Mouse (Mus musculus): ENCODE measurements around the gene Prnd.
A peak's percentile ranks its signal among the peaks of the same experiment; 100 is the strongest.

The Prnd gene

DNA sequence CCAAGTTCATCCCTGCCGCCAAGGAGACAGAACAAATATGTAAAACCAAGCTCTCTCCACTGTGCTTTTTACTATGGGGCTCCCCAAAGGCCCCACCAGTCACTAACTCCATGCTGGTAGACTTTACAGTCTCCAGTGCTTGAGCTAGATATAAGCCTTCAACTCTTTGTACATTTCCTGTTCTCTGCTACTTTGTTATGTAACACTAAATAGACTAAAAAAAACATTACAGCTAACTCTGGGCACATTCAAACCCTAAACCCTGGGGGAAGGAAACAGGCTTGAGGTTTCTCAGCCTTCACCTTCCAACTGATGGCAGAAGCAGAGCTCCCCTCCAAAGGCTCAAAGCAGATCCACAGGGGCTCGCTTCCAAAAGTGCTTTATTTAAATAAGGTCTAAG lies 41.8 kb downstream of the Prnd start:
- DNase-seq, result no peak

DNA sequence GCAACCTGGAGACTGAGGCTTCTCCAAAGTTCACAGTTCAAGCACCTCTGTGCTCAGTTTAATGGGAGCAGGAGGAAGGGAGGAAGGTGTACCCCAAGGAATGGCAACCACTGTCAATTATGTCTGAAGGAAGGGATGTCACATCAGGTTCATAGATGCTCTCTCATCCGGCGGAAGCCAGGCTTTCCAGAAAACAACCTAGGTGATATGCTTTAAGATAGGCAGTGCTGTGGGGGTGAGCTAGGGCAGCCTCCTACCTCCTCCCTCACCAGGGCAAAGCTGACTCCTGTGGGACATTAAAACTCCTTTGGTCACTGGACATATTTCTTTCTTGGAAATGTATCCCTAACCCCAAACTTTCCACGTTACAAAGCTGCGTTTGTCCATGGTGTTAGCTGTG lies 42.5 kb downstream of the Prnd start:
- no peak for DNase-seq

DNA sequence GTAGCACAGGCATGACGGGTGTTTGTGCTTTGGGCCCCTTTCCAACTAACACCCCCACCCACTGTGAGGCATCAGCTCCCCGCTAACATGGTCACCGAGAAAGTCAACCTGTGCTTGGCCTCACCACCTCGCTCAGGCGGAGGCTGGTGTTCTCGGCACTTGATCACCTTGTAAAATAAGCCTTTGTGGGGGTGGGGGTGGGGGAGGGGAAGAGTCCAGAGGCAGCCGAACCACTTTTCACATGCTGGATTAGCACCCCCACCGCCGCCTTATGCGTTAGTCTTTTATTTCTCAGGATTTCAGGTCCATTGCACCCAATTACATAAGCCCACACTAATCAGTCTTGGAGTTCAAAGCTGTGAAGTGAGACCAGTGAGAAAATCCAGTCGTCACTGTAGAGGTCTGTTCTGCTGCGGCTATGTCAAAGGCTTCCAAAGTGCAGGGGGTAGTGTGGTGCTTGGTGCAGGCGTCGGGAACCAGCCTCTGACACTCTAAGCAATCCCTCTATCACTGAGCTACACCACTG lies 43.0 kb downstream of the Prnd start:
- no peak for DNase-seq

DNA sequence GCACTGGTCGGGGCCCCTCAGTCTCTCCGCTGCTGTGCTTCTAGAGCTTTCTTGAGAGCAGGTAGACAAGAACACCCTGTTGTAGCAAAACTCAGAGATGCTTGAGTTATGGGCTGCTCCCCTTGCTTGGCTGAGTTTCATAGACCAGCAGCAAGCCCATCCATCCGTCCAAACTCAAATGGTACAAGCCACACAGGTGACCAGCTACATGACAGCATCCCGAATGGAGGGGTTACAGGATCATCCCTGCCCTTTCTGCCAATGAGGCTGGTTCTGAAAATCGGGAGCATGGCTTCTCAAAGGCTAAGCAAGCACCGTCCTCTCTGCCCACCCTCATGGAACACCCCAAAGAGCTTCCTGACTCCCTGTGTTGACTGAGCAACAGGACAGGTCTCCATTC lies 44.3 kb downstream of the Prnd start:
- no peak for DNase-seq

DNA sequence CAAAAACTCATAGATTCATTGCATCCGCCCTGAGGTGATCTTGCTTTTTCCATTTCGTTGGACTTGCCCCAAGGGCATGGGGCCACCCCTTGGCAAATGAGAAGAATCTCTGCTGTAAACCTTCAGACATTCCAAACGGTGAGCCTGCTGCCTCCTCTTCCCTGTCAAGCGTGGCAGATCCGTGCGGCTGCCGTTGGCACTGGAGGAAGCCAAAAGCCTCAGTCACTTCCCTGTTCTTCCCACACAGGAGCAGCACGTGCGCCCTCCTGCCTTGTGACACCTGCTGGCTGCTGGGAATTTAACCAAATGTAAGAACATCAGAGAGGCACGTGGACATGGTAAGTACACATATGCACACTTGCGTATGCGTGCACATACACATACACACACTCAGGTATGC lies 45.1 kb downstream of the Prnd start:
- DNase-seq, result no peak

DNA sequence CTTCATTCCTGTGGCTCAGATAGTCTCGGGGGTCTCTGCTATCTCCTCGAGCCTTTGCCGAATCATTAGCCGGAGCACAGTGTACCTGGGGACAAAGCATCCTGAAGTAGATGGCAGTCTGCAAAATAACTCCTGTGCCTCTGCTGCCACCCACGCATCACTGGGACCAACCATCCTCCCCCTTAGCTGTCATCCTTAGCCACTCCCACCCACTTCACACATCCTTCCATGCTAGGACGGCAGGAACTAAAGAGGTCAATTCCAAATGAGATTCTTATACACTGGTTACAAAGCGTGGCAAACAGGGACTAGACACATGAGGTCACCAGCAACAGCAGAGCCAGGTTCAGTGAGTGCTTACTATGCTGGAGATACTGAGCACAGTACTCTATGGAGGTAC lies 45.7 kb downstream of the Prnd start:
- DNase-seq, result no peak

DNA sequence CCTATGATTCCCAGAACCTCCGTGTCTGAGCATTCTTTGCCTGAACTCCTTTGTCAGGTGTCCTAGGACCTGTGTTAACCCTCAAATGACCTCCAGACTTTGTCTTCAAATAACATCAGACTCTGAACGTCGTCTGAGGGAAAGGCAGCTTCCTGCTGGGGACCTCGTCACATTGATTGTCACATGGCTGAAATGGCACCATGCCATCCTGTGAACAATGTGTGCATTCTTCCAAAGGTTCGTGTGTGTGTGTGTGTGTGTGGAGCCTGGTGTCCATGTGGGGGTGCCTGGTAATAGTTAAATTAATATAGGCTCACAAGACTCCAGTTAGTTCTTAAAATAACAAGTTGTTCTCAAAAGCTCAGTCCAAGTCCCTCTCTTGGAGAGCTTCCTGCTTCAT lies 46.7 kb downstream of the Prnd start:
- DNase-seq, result no peak

DNA sequence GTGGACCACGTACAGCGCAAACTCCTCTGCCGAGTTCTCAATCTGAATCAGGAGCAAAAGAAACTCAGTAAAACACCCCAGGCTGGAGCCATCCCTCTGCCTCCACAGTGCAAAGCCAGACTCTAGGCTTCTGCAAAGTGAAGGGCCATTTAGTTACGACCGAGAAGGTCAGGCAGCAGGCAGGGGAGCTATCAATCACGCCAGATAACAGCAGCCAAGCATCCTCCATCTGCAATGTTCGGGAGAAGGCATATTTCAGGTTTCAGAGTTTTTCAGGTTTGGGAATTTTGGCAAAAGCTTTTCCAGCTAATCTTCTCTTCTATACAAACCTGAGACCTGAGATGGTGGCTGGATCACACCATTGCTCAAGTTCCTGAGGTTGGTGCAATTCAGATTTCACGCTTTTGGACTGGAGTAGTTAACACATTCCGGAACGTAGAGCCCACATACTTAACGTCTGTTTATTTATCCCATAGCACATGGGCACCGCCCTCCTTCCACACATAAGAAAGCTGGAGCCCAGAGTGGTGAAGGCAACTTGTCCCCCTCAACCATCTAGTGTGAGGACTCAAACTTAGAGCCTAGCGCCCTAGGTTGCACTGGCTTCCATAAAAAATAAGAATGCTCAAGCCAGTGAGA lies 51.2 kb downstream of the Prnd start:
- DNase-seq, result no peak

DNA sequence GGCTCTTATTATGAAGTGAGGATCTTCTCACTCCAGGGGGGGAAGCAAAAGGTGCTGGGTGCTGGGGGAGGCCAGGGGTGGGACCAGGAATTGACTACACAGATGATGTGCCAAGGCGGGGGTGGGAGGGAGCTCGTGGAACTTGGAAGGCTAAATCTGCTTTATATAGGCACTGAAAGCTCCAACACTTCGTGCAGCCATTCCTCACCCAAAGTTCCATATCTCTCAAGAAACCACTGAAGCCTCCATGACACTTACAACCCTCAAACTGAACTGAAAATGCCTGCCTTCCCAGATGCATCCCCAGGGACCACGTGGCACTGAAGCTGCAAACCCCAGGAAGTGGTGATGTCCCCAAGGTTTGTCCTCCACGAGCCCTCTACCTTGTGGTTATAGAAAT lies 53.3 kb downstream of the Prnd start:
- DNase-seq, result no peak

DNA sequence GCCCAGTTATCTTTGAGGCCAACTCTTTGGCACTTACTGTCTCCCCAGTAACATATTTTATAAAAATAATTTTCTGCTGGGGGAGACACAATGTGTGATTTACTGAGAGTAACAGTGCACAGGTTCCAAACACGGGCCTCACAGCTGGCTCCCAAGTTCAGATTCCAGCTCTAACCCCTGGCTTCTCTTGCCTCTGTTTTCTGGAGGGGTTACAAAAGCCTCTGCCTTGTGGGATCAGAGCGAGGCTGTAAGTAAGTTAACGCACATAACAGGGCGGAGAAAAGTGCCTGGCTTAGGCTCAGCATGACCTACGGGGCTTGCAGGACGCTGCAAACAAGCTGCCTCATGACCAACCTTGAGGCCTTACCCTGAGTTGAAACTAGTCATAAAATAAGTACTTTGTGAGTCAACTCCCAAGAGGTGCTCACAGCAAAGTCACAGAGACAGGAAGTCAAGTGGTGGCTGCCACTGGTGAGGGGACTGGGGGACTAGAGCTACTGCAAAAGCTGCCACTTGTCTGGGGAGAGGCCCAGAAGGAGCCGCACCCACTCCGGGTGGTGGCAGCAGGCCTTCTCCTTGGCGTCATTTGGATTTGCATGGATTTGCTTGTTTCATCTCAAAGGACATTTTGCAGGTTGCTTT lies 54.0 kb downstream of the Prnd start:
- peak; percentile 39 for DNase-seq

DNA sequence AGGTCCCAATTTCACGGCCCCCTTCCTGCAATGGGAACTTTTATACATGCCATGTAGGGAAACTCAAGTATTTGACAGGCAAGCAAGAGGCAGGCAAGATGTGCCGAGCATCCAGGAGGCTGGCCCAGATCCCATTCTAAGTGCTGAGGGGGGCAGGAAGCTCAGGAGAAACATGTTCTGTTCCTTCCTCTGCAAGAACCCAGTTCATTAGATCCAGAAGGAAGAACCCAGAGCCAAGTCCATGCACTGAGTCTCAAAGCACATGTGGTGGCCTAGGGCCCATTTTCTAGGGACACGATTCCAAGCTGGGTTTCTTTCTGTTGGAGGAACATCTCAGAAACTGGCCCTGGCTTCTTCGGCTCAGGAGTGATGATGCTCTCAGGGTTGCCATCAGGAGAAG lies 54.8 kb downstream of the Prnd start:
- DNase-seq, result no peak

Measured in lung, postnatal 14 days (tissue).